Mouse (Mus musculus) spleen, adult 10 weeks (tissue): ENCODE data around the gene Cxcl10. TPM values are rescaled to one million over a fixed set of nuclear protein-coding genes. Genes with fewer than 3 reads are reported as not detected.

Source experiments
- polyA plus RNA-seq: library from polyadenylated mRNA; stranded (reverse); fragments of 350-450 nt; fragmentation: Illumina TruSeq; extraction: RNeasy Lipid Tissue Mini Kit (QIAGEN cat#74804); gene quantifications from one replicate; pipeline ENCODE4 v1.2.3, GENCODE M21; 2015; ENCODE audit warnings: low replicate concordance; ENCODE audit not compliant: insufficient read depth

The Cxcl10 gene
- 45.5 TPM for polyA plus RNA-seq

GRCm38 (mm10) chr5:92348794-92349413 is at the start of gene Cxcl10:
Gene Cxcl10, minus strand, starts transcription at chr5:92348889.

GRCm38 (mm10) chr5:92331635-92332338 is 16.9 kb downstream of the Cxcl10 start, which contains the start of gene Art3:
Gene Art3, plus strand, starts transcription at chr5:92331827.

DNA sequence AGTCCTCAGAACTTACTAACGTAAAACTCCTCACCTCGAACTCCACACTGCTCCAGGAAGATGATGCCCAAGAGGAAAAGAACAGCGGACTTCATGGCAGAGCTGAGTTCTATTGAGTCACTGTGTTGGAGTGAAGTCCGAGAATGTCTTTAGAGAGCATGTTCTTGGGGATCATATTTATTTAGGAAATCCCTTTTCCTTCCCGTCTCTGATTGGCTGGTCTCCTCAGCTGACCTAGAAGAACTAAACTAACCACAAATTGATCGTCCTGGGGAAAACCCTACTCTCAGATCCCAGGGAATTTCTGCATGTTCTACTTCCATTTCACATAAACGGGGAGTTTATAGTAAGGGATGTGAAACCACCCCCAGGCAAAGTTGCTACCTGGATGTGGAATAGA is 20.8 kb downstream of the Cxcl10 start, which contains the start of gene Cxcl9:
Cxcl9 (minus strand) TSS at position 151 of the 400 bp plus-strand sequence.

GRCm38 (mm10) chr5:92309681-92310511 is 38.8 kb downstream of the Cxcl10 start, which contains the start of gene Sdad1:
Gene Sdad1, minus strand, starts transcription at chr5:92310479.

Other genes with a start within 250 kb of the Cxcl10 start
- 81.3 TPM for gene Uso1, start 211.0 kb downstream of the Cxcl10 start, polyA plus RNA-seq
- not detected for gene U90926, start 133.5 kb downstream of the Cxcl10 start, polyA plus RNA-seq
- gene Ppef2, start 92.6 kb downstream of the Cxcl10 start, polyA plus RNA-seq = 3.2 TPM
- gene Naaa, start 70.7 kb downstream of the Cxcl10 start, polyA plus RNA-seq = 99.9 TPM
- gene Sdad1, start 38.4 kb downstream of the Cxcl10 start, polyA plus RNA-seq = 53.9 TPM
- gene Cxcl9, start 20.8 kb downstream of the Cxcl10 start, polyA plus RNA-seq = 50.2 TPM
- 8.3 TPM for gene Art3, start 17.1 kb downstream of the Cxcl10 start, polyA plus RNA-seq
- 51.3 TPM for gene Nup54, start 86.3 kb upstream of the Cxcl10 start, polyA plus RNA-seq
- 97.7 TPM for gene Scarb2, start 157.9 kb upstream of the Cxcl10 start, polyA plus RNA-seq
- gene Fam47e, start 206.2 kb upstream of the Cxcl10 start, polyA plus RNA-seq = 0.15 TPM